Mouse (Mus musculus) liver, embryonic 14.5 days (tissue): Measurements from ENCODE around the gene Fam174b.

Experiments
- CTCF ChIP-seq: IDR thresholded peaks from 2 replicates; pipeline ENCODE4 v1.5.1; 2016; ENCODE audit warnings: antibody characterized with exemption, low read depth, control low read depth
- EP300 ChIP-seq: IDR thresholded peaks from 2 replicates; pipeline ENCODE4 v1.6.1; 2016; ENCODE audit warnings: antibody characterized with exemption, low read depth

DNA sequence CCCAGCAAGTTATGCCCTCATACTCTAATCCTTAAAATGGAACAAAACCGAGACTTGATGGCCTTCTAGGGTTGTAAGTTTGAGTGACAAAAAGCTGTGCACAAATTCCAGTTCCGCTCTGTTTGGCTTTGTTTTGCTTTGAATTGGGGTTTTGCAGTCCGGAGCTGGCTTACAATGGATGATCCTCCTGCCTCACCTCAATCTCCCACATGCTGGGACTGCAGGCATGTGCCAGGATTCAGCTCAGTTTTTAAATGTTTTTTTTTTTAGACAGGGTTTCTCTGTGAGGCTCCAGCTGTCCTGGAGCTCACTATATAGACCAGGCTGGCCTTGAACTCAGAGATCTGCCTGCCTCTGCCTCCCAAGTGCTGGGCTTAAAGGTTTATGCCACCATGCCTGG, 23.3 kb upstream of the Fam174b start:
- TF ChIP-seq CTCF (no peak), EP300 (no peak)
